Mouse (Mus musculus) heart, adult 2 months (tissue): ENCODE measurements around the gene Baz2b. TPM values are rescaled to one million over a fixed set of nuclear protein-coding genes. Genes with fewer than 3 reads are reported as not detected.

Experiments
- DNase-seq, 2 experiments: peaks; one replicate each; pipeline ENCODE4 v3.0.0; 2021
- H3K27ac ChIP-seq: fragments of 200-600 bp; 2 replicates; pipeline ENCODE4 v1.8.1; 2022
- H3K27me3 ChIP-seq: fragments of 200-500 bp; 2 replicates; pipeline ENCODE4 v1.6.1; 2012; ENCODE audit warnings: mild to moderate bottlenecking, low read length, inconsistent platforms, mixed read lengths; ENCODE audit not compliant: control insufficient read depth, insufficient read depth
- H3K36me3 ChIP-seq: fragments of 200-500 bp; 2 replicates; pipeline ENCODE4 v1.6.1; 2012; ENCODE audit warnings: low read length, inconsistent platforms; ENCODE audit not compliant: control insufficient read depth, insufficient read depth
- H3K4me1 ChIP-seq: fragments of 200-500 bp; 2 replicates; pipeline ENCODE4 v1.6.1; 2011; ENCODE audit warnings: low read length; ENCODE audit not compliant: control insufficient read depth, insufficient read depth
- H3K4me3 ChIP-seq: fragments of 200-600 bp; 2 replicates; pipeline ENCODE4 v1.8.1; 2022
- H3K79me2 ChIP-seq: fragments of 200-500 bp; replicated peaks from 2 replicates; pipeline ENCODE4 v1.6.1; 2012; ENCODE audit warnings: mild to moderate bottlenecking, inconsistent platforms, low read length, moderate library complexity, mixed read lengths; ENCODE audit not compliant: control insufficient read depth, insufficient read depth
- H3K9ac ChIP-seq: fragments of 200-500 bp; 2 replicates; pipeline ENCODE4 v1.6.1; 2012; ENCODE audit warnings: low read depth, mild to moderate bottlenecking, control low read depth, inconsistent platforms, low read length, mixed read lengths
- CTCF ChIP-seq: fragments of 200-600 bp; IDR thresholded peaks from 2 replicates; pipeline ENCODE4 v1.8.1; 2022; ENCODE audit warnings: antibody characterized with exemption, mild to moderate bottlenecking, moderate library complexity
- EP300 ChIP-seq: fragments of 200-500 bp; IDR thresholded peaks from 2 replicates; pipeline ENCODE4 v1.6.1; 2011; ENCODE audit warnings: low read depth, low read length, control low read depth; ENCODE audit not compliant: insufficient read depth
- POLR2A ChIP-seq: fragments of 200-500 bp; IDR thresholded peaks from 2 replicates; pipeline ENCODE4 v1.6.1; 2011; ENCODE audit warnings: mild to moderate bottlenecking, low read depth, low read length, control low read depth; ENCODE audit not compliant: insufficient read depth
- WGBS: fragments of 180-500 bp; shearing (Covaris S2); methylation state at CpG from one replicate; pipeline ENCODE4 v1.1.7; 2018; 5-methylcytosine and 5-hydroxymethylcytosine counted together
- intact Hi-C: fragments of 180-260 bp; cut with DNase I; formaldehyde crosslinking; loops from one replicate; pipeline ENCODE4 v1.15.1; 2025
- polyA plus RNA-seq: library from polyadenylated mRNA; depleted of rRNA; stranded (reverse); fragments of >200 nt; gene quantifications from 2 replicates; pipeline ENCODE4 v1.2.3, GENCODE M21; 2012
- total RNA-seq, 2 experiments: library from RNA; stranded (reverse); gene quantifications; 2 replicates each; pipeline ENCODE4 v1.2.3; 2021

The Baz2b gene
- total and polyA plus RNA-seq, 3 experiments = 12.8 to 39.5 (median 39.5) TPM

GRCm38 (mm10) chr2:60209122-60209611 is 472 bp downstream of the Baz2b start:
- DNase-seq = no peak
- H3K27me3 ChIP-seq = no peaks in the 10 kb centered on the region
- intact Hi-C loops = loop anchor here (2.0 to 10.0 kb wide), 5 partner anchors 84 to 684 kb away; partner anchors contain the start of gene Wdsub1

DNA sequence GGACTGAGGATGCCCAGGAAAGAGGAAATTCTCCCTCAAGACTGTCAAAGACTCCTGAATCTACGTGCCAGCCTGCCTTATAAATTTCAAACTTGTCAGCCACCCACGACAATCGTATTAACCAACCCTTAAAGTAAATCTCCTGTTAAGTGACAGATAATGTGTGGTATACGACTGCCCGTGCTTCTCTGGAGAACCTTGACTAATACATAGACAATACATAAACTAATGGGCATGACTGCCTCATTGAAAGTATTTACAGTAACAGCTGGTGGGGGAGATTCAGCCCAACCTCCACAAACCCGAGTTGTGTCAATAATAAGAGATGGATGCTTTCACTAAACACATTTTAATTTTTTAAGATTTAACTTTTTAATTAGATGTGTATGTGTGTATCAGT is 3.8 kb downstream of the Baz2b start:
- 91% methylated on average over 6 of the region's 6 CpGs for WGBS
- H3K4me1 ChIP-seq = peaks cover 5% of the 10 kb centered on the region
- no peak overlapping the region for H3K9ac ChIP-seq
- DNase-seq = no peak
- peaks cover 5% of the 10 kb centered on the region for H3K79me2 ChIP-seq
- TF ChIP-seq CTCF (no peak), EP300 (no peak), POLR2A (no peak)
- H3K27ac ChIP-seq = no peak overlapping the region
- intact Hi-C loops = loop anchor here (5.0 to 10.0 kb wide), 4 partner anchors 168 to 681 kb away; partner anchors contain the start of gene Wdsub1
- peaks cover 5% of the 10 kb centered on the region; the same call in 1 of the 2 replicates for H3K36me3 ChIP-seq
- no peaks in the 10 kb centered on the region for H3K27me3 ChIP-seq
- no peak overlapping the region for H3K4me3 ChIP-seq

More at GRCm38 (mm10) chr2:60209122-60209611, 472 bp downstream of the Baz2b start:
- Histone ChIP-seq H3K4me1 (peaks cover 10% of the 10 kb centered on the region), H3K4me3 (peak overlapping the region; percentile 68), H3K36me3 (peaks cover 29% of the 10 kb centered on the region), H3K27ac (peak overlapping the region; percentile 97), H3K79me2 (peaks cover 5% of the 10 kb centered on the region), H3K9ac (peak overlapping the region; percentile 64)
- WGBS = under 1% methylated on average over 35 of the region's 35 CpGs
- TF ChIP-seq EP300 = no peak
- no peak for TF ChIP-seq CTCF
- TF ChIP-seq POLR2A = no peak

- DNase-seq = no peak
- H3K4me3 ChIP-seq = no peak overlapping the region
- 79% methylated on average over 6 of the region's 6 CpGs for WGBS
- intact Hi-C loops = loop anchor here (10.0 kb wide), 1 partner anchor 679 kb away; no protein-coding TSS in a partner anchor
- H3K27ac ChIP-seq = no peak overlapping the region
- H3K79me2 ChIP-seq = no peaks in the 10 kb centered on the region
- no peaks in the 10 kb centered on the region for H3K27me3 ChIP-seq
- peaks cover 5% of the 10 kb centered on the region; the same call in 1 of the 2 replicates for H3K36me3 ChIP-seq
- no peak for TF ChIP-seq CTCF
- TF ChIP-seq POLR2A = no peak
- TF ChIP-seq EP300 = no peak
- peaks cover 5% of the 10 kb centered on the region for H3K4me1 ChIP-seq
- H3K9ac ChIP-seq = no peak overlapping the region
Measured at GRCm38 (mm10) chr2:60204162-60204561, 5.5 kb downstream of the Baz2b start.

- Histone ChIP-seq H3K27me3 (no peaks in the 10 kb centered on the region), H3K9ac (no peak overlapping the region), H3K4me3 (no peak overlapping the region), H3K4me1 (peaks cover 5% of the 10 kb centered on the region), H3K36me3 (peaks cover 5% of the 10 kb centered on the region; the same call in 1 of the 2 replicates), H3K27ac (no peak overlapping the region), H3K79me2 (no peaks in the 10 kb centered on the region)
- WGBS = 98% methylated on average over 4 of the region's 4 CpGs
- intact Hi-C loops = loop anchor here (10.0 kb wide), 1 partner anchor 679 kb away; no protein-coding TSS in a partner anchor
- no peak for DNase-seq
- TF ChIP-seq CTCF = no peak
- no peak for TF ChIP-seq POLR2A
- no peak for TF ChIP-seq EP300
Measured at GRCm38 (mm10) chr2:60203733-60204132, 5.9 kb downstream of the Baz2b start.

DNA sequence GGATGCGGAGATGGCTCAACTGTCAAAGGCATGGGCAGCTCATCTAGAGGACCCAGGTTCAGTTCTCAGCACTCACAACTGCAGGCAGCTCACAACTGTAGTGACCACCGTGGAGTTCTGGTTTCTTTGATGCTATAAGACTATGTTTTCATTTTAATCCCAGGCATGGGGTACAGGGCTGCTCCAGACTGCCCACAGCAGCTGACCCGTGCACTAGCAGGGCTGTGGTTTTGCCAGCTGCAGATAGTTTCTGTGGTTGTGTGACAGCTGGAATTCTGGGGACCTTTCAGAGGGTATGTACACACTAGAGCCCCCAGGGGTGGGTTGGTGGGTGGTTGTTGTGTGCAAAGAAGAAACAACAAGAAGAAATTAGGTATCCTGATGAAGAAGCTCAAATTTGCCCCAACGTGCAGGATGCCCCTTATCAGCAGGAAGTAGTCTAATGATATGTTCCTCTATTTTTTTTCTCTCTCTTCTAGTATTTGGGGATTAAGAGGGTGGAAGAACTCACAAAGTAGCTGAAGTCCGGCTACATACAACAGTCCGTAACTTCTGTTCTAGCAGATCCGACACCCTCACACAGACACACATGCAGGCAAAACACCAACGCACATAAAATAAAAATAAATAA is 6.6 kb downstream of the Baz2b start:
- intact Hi-C loops = loop anchor here (10.0 kb wide), 1 partner anchor 678 kb away; no protein-coding TSS in a partner anchor
- WGBS = 82% methylated on average over 8 of the region's 8 CpGs
- Histone ChIP-seq H3K27ac (no peak overlapping the region), H3K27me3 (no peaks in the 10 kb centered on the region), H3K4me1 (peaks cover 2% of the 10 kb centered on the region), H3K9ac (no peak overlapping the region), H3K79me2 (no peaks in the 10 kb centered on the region), H3K4me3 (no peak overlapping the region), H3K36me3 (0 out of 2 replicates have a peak, but pooled peaks cover 2% of the 10 kb centered on the region)
- TF ChIP-seq EP300 (no peak), POLR2A (no peak), CTCF (no peak)
- no peak for DNase-seq

DNA sequence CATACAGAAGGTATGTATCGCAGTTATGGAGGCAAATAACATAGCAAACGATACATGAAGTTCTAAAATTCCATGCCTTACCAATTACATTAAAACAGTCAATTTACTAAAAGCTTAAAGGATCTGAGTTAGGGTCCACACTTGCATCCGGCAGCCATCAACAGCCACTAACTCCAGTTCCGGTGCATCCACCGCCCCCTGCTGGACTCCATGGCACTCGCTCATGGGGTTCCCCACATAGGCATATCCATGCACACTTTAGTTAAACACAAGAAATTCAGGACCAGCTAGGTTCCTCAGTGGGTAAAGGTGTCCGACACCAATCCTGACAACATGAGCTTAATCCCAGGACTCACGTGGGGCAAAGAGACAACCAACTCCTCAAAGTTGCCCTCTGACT is 9.0 kb downstream of the Baz2b start:
- no peaks in the 10 kb centered on the region for H3K4me1 ChIP-seq
- H3K36me3 ChIP-seq = no peaks in the 10 kb centered on the region
- peak; percentile 49 to 69 for DNase-seq
- WGBS = 67% methylated on average over 8 of the region's 8 CpGs
- no peaks in the 10 kb centered on the region for H3K79me2 ChIP-seq
- H3K27ac ChIP-seq = no peak overlapping the region
- H3K4me3 ChIP-seq = no peak overlapping the region
- intact Hi-C loops = loop anchor here (10.0 kb wide), 1 partner anchor 676 kb away; no protein-coding TSS in a partner anchor
- TF ChIP-seq POLR2A = no peak
- TF ChIP-seq EP300 = no peak
- peak; percentile 86 for TF ChIP-seq CTCF
- H3K27me3 ChIP-seq = no peaks in the 10 kb centered on the region
- no peak overlapping the region for H3K9ac ChIP-seq
